Mouse (Mus musculus) neural tube, embryonic 12.5 days (tissue): ENCODE results near the gene Numbl. TPM values are rescaled to one million over a fixed set of nuclear protein-coding genes. Genes with fewer than 3 reads are reported as not detected.
"Not testable (repeated sequence)": the region's sequence is repeated elsewhere in the genome, so short reads cannot be mapped to it uniquely, and the experiment has no call there.

ENCODE experiments used
- ATAC-seq: fragments of 200-750 bp; cut with Nextera tagmentation; 2 replicates; pipeline ENCODE4 v1.8.0; 2017; ENCODE audit warnings: low read depth, mild to moderate bottlenecking, moderate TSS enrichment, moderate library complexity; ENCODE audit not compliant: low FRiP score
- H3K27ac ChIP-seq: fragments of 300-500 bp; sonication (generic); 2 replicates; pipeline ENCODE4 v1.5.1; 2016
- H3K27me3 ChIP-seq: fragments of 300-500 bp; sonication (generic); replicated peaks from 2 replicates; pipeline ENCODE4 v1.6.1; 2016; ENCODE audit warnings: mild to moderate bottlenecking
- H3K36me3 ChIP-seq: fragments of 300-500 bp; sonication (generic); 2 replicates; pipeline ENCODE4 v1.6.1; 2016; ENCODE audit warnings: mild to moderate bottlenecking
- H3K4me1 ChIP-seq: fragments of 300-500 bp; sonication (generic); 2 replicates; pipeline ENCODE4 v1.6.1; 2016
- H3K4me2 ChIP-seq: fragments of 300-500 bp; sonication (generic); replicated peaks from 2 replicates; pipeline ENCODE4 v1.6.1; 2016; ENCODE audit warnings: mild to moderate bottlenecking
- H3K4me3 ChIP-seq: fragments of 300-500 bp; sonication (generic); 2 replicates; pipeline ENCODE4 v1.5.1; 2016
- H3K9ac ChIP-seq: fragments of 300-500 bp; sonication (generic); 2 replicates; pipeline ENCODE4 v1.6.1; 2016; ENCODE audit warnings: mild to moderate bottlenecking
- H3K9me3 ChIP-seq: fragments of 300-500 bp; sonication (generic); 2 replicates; pipeline ENCODE4 v1.6.1; 2016; ENCODE audit warnings: mild to moderate bottlenecking
- WGBS: fragments of 180-500 bp; shearing (Covaris S2); methylation state at CpG from one replicate; pipeline ENCODE4 v1.1.7; 2016; 5-methylcytosine and 5-hydroxymethylcytosine counted together
- polyA plus RNA-seq: library from polyadenylated mRNA; unstranded; fragments of >200 nt; fragmentation: Nextera tagmentation; extraction: Ambion mirVana; gene quantifications from 2 replicates; pipeline ENCODE4 v1.2.1, GENCODE M21; 2016

Gene Numbl
- polyA plus RNA-seq, 1 experiment from 2014 or later, result 62.3 TPM

DNA sequence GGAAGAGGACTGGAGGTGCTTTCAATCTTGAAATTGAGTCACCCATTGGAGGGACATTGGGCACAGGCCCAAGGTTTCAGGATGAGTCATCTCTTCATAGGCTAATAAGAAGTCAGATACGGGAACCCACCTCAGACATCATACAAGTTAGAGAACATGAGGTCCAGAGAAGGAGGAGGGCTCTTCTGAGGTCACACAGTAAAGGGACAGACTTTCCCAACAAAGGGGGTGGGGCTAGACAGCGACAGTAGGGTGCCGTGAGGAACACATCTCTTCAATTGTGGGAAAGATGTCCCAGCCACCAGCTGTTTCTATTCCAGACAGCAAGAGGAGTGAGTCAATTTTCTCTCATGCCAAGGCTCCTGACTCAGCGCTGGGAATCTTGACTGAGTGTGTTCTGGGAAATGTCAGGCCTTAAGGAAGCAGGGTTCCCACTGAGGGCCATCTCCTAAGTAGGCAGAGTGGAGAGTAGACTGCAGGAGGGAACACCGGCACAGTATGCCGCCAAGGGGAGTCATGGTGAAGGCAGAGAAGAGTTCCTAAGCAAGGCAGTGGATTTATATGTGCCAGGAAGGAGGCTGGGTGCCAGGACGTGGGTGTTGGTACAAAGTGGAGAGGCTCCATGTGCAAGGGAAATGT is 26.4 kb upstream of the Numbl start:
- no peak overlapping the region for H3K27ac ChIP-seq
- H3K9ac ChIP-seq, result no peak overlapping the region
- no peak overlapping the region for H3K4me2 ChIP-seq
- H3K4me1 ChIP-seq, result peaks cover 29% of the 10 kb centered on the region
- ATAC-seq, result no peak
- H3K27me3 ChIP-seq, result no peaks in the 10 kb centered on the region
- no peak overlapping the region for H3K4me3 ChIP-seq
- H3K9me3 ChIP-seq, result no peaks in the 10 kb centered on the region
- H3K36me3 ChIP-seq, result no peaks in the 10 kb centered on the region
- WGBS, result 74% methylated on average over 7 of the region's 7 CpGs

DNA sequence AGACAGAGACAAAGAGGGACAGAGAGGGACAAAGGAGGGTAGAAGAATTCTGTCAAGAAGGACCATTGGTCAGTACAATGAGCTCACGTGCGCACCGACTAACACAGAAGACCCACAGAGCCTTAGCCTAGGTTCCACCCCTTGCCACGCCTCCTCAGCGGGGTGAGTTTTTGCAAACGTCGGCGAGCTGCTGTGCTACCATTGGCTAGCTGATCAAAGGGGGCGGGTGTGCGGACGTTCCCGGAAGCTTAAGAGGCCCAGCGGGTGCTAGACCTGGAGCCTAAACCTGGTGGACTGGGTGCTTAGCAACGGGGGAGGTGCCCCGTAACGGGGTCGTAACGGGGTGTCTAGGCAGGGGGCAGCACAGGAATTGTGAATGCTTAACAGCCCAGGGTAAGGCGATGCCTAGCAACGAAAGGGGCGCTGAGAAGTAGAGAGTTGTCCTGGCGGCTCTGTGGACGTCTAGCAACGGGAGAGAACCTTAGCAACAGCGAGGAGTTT is 25.4 kb upstream of the Numbl start, which contains the start of gene Coq8b:
TSS of gene Coq8b (plus strand) at position 243 of the 501 bp plus-strand sequence.
- Histone ChIP-seq H3K27me3 (no peaks in the 10 kb centered on the region), H3K9me3 (no peaks in the 10 kb centered on the region), H3K36me3 (no peaks in the 10 kb centered on the region), H3K4me2 (peak within 1 kb of the TSS; percentile 68), H3K4me1 (peaks cover 18% of the 10 kb centered on the region), H3K27ac (peak within 1 kb of the TSS; percentile 37; the same call in 1 of the 2 replicates), H3K4me3 (peak within 1 kb of the TSS; percentile 52), H3K9ac (peak within 1 kb of the TSS; percentile 60)
- under 1% methylated on average over 25 of the region's 25 CpGs for WGBS
- peak; percentile 91 for ATAC-seq

DNA sequence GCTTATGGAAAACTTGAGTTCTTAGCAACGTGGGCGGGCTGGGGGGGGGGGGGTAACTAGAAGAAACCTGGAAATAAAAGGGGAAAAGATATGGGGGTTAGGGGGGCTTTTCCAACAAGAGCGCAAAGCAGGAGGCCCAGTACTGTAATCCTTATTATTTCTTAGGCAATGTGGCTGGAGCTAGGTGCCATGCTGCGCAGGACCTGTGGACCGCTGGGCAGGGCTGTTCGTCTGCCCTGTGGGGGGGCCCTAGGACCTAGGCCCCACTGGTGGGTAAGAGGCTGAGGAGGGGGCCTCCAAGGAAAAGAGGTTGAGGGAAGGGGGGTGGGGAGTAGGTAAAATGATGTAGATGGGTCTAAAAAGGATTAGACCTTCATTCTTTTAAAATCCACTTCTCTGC is 24.9 kb upstream of the Numbl start:
- no peaks in the 10 kb centered on the region for H3K36me3 ChIP-seq
- H3K4me3 ChIP-seq, result peak overlapping the region; percentile 52
- WGBS, result 3% methylated on average over 6 of the region's 6 CpGs
- no peaks in the 10 kb centered on the region for H3K9me3 ChIP-seq
- peak overlapping the region; percentile 37; the same call in 1 of the 2 replicates for H3K27ac ChIP-seq
- ATAC-seq, result peak; percentile 39; the same call in 1 of the 2 replicates
- H3K4me1 ChIP-seq, result peaks cover 17% of the 10 kb centered on the region
- H3K27me3 ChIP-seq, result no peaks in the 10 kb centered on the region
- H3K4me2 ChIP-seq, result peak overlapping the region; percentile 68
- peak overlapping the region; percentile 60 for H3K9ac ChIP-seq

DNA sequence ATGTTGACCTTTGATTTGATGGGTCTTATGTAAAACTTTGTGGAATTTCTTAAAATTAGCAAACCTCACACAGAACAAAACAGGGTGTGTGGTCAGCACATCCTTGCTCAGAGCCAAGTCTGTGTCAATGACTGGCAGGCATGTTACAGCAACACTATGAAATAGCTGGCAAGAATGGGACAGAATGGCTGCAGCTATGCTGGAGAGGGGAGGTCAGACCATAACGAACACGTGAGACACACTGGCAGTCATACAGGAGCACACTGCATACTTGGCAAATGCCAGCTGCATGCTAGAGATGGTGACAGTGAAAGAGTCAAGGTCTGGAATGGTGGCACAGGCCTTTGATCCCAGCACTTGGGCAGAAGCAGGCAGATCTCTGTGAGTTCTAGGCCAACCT is 22.5 kb upstream of the Numbl start:
- Histone ChIP-seq H3K36me3 (peaks cover 14% of the 10 kb centered on the region), H3K9me3 (no peaks in the 10 kb centered on the region), H3K4me1 (peaks cover 11% of the 10 kb centered on the region), H3K4me3 (no peak overlapping the region), H3K9ac (no peak overlapping the region), H3K27me3 (no peaks in the 10 kb centered on the region), H3K4me2 (no peak overlapping the region), H3K27ac (no peak overlapping the region)
- ATAC-seq, result no peak
- 92% methylated on average over 2 of the region's 2 CpGs for WGBS

DNA sequence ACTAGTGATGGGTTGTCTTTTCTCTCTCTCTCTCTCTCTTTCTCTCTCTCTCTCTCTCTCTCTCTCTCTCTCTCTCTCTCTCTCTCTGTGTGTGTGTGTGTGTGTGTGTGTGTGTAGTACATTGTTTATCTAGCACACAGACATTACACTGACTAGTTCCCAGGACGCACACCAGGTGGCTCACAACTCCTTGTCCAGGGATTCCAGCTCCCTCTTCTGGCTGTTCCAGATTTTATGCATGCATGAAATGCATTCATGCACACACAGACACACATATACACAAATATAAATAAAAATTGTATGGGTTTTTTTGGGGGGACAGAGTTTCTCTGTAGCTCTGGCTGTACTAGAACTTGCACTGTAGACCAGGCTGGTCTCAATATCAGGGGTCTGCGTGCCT is 20.7 kb upstream of the Numbl start:
- 76% methylated on average over 2 of the region's 2 CpGs for WGBS
- H3K9ac ChIP-seq, result no peak overlapping the region

DNA sequence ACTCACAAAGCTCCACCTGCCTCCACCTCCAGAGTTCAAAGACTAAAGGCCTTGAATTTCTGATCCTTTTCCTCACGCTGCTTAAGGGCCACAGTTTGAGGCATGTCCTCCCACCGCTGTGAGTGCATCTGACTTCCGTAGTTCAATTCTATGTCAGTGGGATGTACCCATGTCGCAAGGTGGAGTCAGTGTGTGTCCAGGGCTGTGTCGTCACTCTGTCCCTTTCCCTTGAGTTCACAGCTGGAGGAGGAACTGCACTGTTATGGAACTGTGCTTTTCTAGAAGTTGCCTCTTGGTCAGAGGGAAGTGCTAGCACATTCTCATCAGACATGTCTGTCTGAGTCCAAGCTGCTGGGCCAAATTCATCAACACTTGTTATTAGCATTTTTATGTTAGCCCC is 19.7 kb upstream of the Numbl start:
- H3K9me3 ChIP-seq, result no peaks in the 10 kb centered on the region
- no peak overlapping the region for H3K4me3 ChIP-seq
- H3K4me2 ChIP-seq, result no peak overlapping the region
- peaks cover 5% of the 10 kb centered on the region for H3K4me1 ChIP-seq
- no peak overlapping the region for H3K27ac ChIP-seq
- no peak overlapping the region for H3K9ac ChIP-seq
- H3K27me3 ChIP-seq, result no peaks in the 10 kb centered on the region
- no peak for ATAC-seq
- 86% methylated on average over 5 of the region's 5 CpGs for whole genome bisulfite sequencing
- H3K36me3 ChIP-seq, result peaks cover 39% of the 10 kb centered on the region

More for the DNA sequence above, 20.7 kb upstream of the Numbl start:
- Histone ChIP-seq H3K36me3 (peaks cover 30% of the 10 kb centered on the region), H3K27me3 (no peaks in the 10 kb centered on the region), H3K27ac (no peak overlapping the region), H3K4me1 (peaks cover 11% of the 10 kb centered on the region), H3K4me2 (no peak overlapping the region), H3K4me3 (no peak overlapping the region), H3K9me3 (no peaks in the 10 kb centered on the region)
- no peak for ATAC-seq

DNA sequence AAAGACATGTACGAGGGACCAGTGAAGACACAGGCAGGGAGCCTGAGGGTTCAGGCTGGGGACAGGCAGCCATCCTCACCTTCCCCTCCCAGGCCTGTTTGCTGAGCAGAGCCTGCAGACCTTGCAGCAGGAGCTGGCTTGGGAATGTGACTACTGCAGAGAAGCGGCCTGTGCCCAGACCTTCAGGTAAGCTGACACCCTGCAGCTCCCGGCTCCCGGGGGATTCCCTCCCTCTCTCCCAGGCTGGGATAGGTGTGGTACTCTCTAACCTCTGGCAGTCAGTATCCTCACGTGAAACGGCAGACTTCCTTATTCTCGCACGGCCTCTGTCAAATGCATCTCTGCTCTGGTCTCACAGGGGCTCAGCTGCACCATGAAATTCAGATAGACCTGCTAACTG is 15.0 kb upstream of the Numbl start:
- no peaks in the 10 kb centered on the region for H3K27me3 ChIP-seq
- no peak overlapping the region for H3K4me2 ChIP-seq
- H3K4me3 ChIP-seq, result no peak overlapping the region
- no peaks in the 10 kb centered on the region for H3K9me3 ChIP-seq
- no peaks in the 10 kb centered on the region for H3K4me1 ChIP-seq
- no peak overlapping the region for H3K27ac ChIP-seq
- H3K36me3 ChIP-seq, result peaks cover 55% of the 10 kb centered on the region
- no peak overlapping the region for H3K9ac ChIP-seq
- WGBS, result 74% methylated on average over 8 of the region's 8 CpGs
- no peak for ATAC-seq

DNA sequence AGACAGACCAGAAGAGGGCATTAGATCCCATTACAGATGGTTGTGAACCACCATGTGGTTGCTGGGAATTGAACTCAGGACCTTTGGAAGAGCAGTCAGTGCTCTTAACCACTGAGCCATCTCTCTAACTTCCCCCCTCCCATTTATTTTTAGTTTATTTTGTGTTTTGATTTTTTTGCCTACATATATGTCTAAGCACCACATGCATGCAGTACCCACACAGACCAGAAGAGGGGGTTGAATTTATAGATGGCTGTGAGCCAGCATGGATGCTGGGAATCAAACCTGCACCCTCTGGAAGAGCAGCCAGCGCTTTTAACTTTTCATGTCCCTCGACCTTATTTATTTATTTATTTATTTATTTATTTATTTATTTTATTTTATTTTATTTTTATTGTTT is 14.1 kb upstream of the Numbl start:
- not testable (repeated sequence) for H3K27me3 ChIP-seq, H3K9me3 ChIP-seq, H3K4me3 ChIP-seq, H3K4me1 ChIP-seq, H3K9ac ChIP-seq, ATAC-seq, H3K4me2 ChIP-seq, H3K27ac ChIP-seq
- peaks cover 55% of the 10 kb centered on the region for H3K36me3 ChIP-seq
- 80% methylated on average over 2 of the region's 2 CpGs for WGBS

DNA sequence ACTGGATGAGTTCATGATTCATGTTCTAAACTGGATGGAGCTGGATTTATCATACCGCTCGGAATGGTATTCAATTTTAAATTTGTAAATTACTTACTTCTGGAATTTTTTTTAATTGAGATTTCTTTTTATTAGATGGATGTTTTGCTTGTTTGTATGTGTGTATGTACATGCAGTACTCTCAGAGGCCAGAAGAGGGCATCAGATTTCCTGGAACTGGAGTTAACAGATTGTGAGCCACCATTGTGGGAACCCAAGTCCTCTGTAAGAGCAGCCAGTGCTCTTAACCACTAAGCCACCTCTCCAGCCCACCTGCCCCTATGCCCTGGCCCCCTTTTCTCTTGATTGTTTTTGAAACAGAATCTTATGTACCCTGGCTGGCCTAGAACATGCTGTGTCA is 9.1 kb upstream of the Numbl start:
- H3K9ac ChIP-seq, result no peak overlapping the region
- H3K4me3 ChIP-seq, result no peak overlapping the region
- H3K27me3 ChIP-seq, result no peaks in the 10 kb centered on the region
- no peak overlapping the region for H3K27ac ChIP-seq
- H3K9me3 ChIP-seq, result no peaks in the 10 kb centered on the region
- no peak overlapping the region for H3K4me2 ChIP-seq
- peaks cover 26% of the 10 kb centered on the region for H3K36me3 ChIP-seq
- 0 out of 2 replicates have a peak, but pooled peaks have one; percentile 21 for ATAC-seq
- no peaks in the 10 kb centered on the region for H3K4me1 ChIP-seq
- WGBS, result 91% methylated on average over 2 of the region's 2 CpGs

DNA sequence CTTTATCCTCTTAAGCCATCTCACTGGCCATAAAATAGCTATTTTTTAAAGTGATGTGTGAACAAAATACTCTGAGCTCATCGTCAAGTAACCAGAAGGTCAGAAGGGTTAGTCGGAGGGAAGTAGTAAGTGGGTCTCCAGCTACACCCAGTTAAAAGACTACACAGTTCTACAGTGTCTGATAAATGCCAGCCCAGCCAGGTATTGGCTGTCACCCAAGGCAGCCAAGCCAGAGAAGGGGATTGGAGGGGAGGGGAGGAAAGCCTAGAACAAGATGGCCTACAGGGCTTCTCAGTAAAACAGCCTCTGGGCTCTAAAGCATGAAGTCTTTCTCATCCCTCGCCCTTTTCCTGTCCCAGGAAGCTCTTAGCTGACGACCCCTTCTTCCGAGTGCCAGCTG is 8.3 kb upstream of the Numbl start:
- no peak overlapping the region for H3K4me2 ChIP-seq
- no peak overlapping the region for H3K9ac ChIP-seq
- H3K27ac ChIP-seq, result no peak overlapping the region
- H3K36me3 ChIP-seq, result peaks cover 32% of the 10 kb centered on the region
- no peak overlapping the region for H3K4me3 ChIP-seq
- WGBS, result 83% methylated on average over 5 of the region's 5 CpGs
- no peak for ATAC-seq
- no peaks in the 10 kb centered on the region for H3K4me1 ChIP-seq
- H3K9me3 ChIP-seq, result no peaks in the 10 kb centered on the region
- H3K27me3 ChIP-seq, result no peaks in the 10 kb centered on the region

DNA sequence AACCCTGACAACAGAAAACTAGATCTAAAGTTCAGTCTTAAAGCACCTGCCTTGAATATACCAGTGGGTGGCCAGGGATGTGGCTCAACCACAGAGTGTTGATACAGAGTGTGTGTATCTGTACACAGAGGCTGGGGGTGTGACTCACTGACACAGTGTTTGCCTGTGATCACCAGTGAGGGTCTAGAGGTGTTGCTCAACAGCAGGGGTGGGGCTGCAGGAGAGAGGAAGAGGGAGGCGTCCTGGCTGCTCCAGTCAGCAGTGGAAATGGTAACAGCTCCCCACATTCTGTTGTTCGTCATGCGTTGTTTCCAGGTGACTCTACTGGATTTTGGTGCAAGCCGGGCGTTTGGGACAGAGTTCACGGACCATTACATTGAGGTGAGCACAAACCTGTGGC is 6.3 kb upstream of the Numbl start:
- no peaks in the 10 kb centered on the region for H3K9me3 ChIP-seq
- H3K27ac ChIP-seq, result no peak overlapping the region
- H3K4me2 ChIP-seq, result no peak overlapping the region
- H3K36me3 ChIP-seq, result peaks cover 17% of the 10 kb centered on the region
- H3K4me3 ChIP-seq, result no peak overlapping the region
- peaks cover 2% of the 10 kb centered on the region for H3K4me1 ChIP-seq
- WGBS, result 87% methylated on average over 6 of the region's 6 CpGs
- no peak for ATAC-seq
- no peak overlapping the region for H3K9ac ChIP-seq
- H3K27me3 ChIP-seq, result no peaks in the 10 kb centered on the region

DNA sequence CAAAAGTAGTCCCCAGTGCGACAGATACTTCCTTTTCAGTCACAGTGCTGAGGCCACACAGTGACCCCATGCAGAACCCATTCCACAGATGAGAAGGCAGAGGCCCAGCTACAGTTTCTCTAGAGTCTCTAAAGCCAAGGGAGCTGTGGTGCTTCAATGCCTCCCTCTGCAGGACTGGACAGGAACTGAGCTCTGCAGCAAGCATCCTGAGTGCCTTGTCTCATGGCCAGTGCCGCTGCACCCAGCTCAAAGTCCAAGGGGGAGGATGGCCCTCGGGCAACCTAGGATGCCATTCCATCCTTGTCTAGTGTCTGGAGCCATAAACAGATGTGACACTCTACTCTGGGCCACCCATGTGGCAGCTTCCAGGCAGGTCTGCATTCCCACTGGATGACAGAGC is 2.5 kb upstream of the Numbl start:
- Histone ChIP-seq H3K9ac (no peak overlapping the region), H3K4me2 (no peak overlapping the region), H3K36me3 (peaks cover 14% of the 10 kb centered on the region), H3K4me1 (peaks cover 30% of the 10 kb centered on the region), H3K4me3 (no peak overlapping the region), H3K27ac (no peak overlapping the region), H3K27me3 (no peaks in the 10 kb centered on the region), H3K9me3 (no peaks in the 10 kb centered on the region)
- WGBS, result 64% methylated on average over 3 of the region's 3 CpGs
- no peak for ATAC-seq
